Mouse (Mus musculus): ENCODE results near the gene Rad23a.

Rad23a gene

DNA sequence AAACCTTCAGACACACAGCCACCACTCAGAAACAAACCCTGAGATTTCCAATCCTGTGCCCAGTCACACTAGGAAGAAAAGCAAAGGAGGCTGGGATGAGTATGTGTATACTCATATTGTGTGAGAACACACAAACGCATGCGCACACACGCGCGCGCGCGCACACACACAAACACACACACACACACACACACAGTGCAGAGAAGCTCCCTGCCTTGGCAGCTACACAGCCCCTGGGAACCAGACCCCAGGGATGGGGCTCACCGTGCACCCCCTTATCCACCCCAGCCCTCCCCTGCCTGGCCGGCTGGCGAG, 26.3 kb downstream of the Rad23a start:
- DNase-seq (ENCODE audit: low spot score in 2 of 2), result no peak

DNA sequence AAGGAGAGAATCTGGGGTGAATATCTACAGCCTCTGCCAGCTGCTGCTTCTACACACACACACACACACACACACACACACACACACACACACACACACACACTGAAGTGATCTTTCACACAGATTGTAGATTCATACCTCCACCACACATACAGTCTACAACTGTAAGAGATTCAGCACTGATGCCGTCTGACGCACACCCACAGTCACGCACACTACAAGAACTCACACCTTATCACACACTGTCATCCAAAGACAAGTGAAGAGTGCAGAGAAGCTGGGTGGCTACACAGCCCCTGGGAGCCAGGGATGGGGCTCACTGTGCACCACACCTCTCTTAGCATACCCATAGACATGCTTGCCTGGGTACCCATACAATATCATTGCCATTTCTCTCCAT, 26.6 kb downstream of the Rad23a start:
- no peak for DNase-seq (ENCODE audit: low spot score in 2 of 2)

DNA sequence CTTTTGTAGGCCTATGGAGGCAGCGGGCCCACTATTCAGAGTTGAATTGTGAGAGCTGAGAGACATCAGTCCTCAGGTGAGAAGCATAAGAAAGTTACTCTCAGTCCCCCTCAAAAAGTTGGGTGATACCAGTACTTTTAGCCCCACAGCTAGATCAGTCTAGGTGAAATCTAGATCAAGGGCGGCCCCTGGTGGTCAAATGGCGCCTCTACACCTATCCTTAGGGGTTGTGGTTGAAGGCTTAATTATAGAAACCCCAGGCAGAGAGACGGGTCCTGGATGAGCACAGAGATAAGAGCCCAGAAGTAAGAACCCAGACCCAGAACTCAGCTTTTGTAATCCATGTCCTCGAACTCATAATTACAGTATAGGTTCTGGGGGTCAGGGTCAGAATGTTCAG, 27.4 kb downstream of the Rad23a start:
- DNase-seq (ENCODE audit: low spot score in 2 of 2), result peak; percentile 81 to 89

DNA sequence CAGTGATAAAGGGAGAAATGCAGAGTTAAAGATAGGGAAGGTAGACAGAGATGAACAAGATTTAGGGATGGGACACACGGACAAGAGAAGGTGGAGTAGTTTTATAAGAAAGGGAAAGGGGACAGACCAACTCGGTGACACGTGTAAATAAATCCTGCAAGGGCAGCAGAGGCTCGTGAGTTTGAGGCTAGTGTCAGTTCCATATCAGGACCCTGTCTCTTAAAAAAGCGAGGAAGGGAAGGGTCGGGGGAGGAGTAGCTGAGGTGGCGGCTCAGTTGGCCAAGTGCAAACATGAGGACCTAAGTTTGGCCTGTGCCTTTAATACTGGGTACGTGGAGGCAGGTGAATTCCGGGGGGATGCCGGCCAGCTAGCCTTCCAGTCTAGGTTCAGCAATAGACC, 29.2 kb downstream of the Rad23a start:
- DNase-seq (ENCODE audit: low spot score in 2 of 2), result no peak

DNA sequence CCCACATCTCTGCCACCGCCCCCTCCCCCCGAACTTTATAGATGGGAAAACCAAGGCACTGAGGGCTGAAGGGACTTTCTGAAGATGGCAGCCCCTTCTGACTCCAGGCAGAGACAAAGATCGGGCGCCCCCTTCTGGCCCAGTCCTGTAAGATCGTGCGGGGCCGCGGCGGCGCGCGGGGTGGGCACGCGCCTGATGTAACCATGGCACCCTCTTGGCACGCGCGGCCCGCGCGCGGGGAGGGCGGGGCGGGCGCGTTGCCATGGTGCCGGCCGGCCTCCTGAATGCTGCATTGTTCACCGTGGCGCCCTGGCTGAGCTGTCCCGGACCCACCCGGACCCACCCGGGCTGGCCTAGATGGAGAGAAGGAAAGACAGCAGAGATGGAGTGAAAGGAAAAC, 29.6 kb downstream of the Rad23a start:
- peak; percentile 99 to 100 for DNase-seq (ENCODE audit: low spot score in 2 of 2)

DNA sequence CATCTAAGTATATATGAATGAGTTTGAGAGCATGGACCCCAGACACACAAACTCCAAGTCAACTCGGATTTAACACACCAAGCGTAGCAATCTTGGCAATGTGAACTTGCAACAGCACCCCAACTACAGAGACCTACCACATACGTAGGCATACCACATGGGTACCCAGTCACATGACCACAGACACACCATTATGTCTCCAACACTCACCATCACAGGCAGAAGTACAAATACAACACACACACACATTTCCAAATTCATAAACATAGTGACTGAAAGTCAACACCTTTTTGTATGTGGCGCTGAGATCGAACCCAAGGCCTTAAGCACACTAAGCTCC, 30.6 kb downstream of the Rad23a start:
- DNase-seq (ENCODE audit: low spot score in 2 of 2), result no peak

DNA sequence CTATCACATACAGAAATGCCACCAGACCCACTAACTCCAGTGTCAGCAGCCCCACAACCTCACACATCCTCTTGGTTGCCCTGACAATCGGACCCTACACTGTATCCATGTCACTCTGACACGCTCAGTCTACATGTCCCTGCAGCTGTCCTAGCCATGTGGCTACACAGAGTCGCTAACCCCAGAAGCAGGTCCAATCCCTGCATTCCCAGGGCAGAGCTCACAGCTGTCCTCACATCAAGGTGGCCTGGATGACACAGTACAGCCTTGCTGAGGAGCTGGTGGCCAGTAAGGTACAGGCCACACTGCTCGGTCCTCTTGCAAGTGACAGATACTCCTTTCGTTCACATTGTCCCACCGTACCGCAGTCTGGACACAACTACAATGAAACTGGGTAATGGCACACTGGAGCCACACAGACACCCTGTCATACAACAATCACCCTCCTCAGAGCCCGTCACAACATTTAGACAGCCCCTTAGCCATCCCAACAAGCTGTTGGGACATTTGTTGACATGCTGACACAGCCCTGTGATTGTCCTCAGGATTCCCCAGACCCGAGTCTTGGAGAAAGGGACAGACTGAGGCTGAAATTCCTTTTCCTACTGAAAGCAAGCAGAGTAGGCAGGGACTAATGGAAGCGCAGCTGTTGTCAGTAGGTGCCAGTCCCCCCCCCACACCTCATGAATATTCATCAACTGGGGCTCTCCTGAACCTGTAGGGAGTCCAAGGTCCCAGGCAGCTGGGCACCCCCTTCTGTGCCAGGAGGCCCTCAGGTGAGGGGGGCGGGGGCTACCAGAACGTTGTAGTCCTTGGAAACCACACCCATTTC, 31.1 kb downstream of the Rad23a start:
- DNase-seq (ENCODE audit: low spot score in 2 of 2), result no peak

DNA sequence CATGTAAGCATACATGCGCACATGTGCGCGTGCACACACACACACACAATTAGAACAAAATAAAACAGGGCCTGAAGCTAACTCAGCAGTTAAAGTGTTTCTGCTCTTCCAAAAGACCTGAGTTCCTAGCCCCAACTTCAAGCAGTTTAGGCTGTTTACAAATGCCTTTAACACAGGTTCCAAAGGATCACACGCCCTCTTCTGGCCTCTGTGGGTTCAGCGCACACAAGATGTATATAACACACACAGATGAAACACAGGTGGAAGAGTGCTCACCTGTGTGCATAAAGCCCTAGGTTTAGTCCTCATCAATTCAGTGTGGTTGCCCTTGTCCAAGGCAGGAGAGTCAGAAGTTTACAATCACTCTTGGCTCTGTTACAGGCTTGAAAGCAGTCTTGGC, 34.4 kb downstream of the Rad23a start:
- DNase-seq (ENCODE audit: low spot score in 2 of 2), result no peak

DNA sequence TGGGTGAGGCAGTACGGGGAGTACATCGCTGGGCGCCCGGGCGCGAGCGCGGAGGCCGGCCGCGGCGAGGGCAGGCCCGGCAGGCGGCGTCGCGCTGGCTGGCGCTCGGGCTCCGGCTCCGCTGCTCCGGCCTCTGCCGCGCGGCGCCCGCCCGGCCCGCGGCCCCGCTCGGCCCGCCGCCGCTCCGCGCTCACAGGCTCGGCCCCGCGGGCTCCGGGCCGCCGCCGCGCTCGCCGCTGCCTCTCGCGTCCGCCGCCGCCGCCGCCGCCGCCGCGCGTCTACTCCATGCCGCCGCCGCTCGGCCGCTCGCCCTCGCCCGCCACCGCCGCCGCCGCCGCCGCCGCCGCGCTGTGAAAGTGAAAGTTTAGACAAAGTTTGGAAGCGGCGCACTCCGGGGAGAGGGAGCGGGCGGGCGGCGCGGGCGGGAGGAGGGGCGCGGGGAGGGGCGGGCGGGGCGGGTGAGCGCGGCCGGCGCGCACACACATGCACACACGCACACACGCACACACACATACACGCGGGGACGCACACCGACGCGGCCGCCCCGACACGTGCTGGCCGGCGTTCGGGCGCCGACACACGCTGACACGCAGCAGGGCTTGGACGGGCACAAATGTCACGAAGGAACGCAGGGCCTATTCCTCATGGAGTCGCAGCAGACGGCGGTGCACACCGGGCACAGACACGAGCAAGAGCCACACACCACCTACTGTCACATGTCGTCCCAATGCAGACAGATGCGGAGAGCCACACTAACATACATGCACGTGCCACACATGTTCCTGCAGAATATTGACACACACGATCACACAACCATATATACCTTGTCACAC, 40.2 kb downstream of the Rad23a start, which contains the start of gene Nfix:
Gene Nfix (minus strand): TSS at position 346 of the 833 bp plus-strand sequence.
- peak in 1 of 2 experiments; percentile 65 for DNase-seq (ENCODE audit: low spot score in 2 of 2)

DNA sequence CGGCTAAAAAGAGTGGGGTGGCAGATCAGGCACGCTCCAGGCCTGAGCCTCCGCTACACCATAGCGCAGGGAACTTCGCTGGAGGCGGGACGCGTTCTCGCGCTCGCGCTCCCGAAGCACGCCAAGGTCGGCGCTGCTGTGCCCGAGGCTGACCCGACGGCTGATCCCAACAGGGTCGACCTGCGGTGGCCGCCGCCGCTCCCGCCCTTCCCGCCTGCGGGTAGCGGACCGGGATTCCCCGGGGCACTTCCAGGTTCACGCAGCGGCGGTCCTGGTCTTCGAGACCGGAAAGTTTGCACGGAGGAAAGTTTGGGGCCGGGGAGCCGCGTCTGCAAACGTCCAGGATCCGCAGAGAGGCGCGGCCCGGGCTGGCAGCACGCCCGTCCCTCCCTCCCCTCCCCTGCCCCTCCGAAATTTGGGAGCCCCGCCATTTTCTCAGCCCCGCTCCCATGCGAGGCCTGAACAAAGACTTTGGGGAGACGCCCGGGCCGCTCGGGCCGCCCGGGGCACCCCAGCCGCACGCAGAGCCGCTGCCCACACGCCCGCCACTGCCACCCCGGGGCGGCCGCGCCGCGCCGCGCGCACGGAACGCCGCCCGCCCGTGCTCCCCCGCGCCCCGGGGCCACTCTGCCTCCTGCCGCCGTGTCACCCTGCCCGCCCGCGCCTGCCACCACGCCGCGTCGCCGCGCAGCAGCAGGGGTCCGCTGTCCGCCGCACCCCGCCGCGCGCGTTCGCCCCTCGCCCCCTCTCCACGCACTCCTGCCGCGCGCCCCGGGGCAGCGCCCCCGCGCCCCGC, 41.1 kb downstream of the Rad23a start:
- peak in 1 of 2 experiments; percentile 74 for DNase-seq (ENCODE audit: low spot score in 2 of 2)

DNA sequence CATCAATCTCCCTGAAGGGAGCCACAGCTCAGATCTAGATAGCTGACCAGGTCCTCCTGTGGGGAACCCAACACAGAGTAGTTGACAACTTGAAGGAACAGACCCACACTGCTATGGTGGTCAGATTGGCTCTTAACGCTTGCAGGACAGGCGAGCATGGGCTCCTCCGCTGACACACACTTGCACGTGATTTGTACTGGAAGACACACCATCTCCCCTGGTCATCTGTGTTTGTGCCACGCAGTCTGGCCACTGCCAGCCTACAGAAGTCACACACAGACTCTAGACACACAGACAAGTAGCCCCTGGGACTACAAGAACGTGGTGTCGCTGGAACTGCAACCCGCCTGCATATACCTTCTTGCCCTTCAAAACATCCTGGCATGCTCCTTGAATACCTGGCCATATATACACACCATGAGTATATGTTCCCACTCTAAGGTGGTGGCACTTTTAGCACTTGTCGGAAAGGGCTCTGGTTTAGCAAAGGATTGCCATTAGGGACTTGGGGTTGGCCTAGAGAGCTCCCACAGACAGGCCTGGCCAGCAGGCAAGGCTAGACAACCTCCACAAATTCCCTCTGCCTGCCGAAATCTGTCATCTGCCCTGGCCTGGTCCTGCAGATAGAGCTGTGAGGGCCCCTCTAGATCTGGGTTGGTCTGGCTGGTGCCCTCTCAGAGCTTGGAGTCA, 41.9 kb downstream of the Rad23a start:
- DNase-seq (ENCODE audit: low spot score in 2 of 2), result no peak

DNA sequence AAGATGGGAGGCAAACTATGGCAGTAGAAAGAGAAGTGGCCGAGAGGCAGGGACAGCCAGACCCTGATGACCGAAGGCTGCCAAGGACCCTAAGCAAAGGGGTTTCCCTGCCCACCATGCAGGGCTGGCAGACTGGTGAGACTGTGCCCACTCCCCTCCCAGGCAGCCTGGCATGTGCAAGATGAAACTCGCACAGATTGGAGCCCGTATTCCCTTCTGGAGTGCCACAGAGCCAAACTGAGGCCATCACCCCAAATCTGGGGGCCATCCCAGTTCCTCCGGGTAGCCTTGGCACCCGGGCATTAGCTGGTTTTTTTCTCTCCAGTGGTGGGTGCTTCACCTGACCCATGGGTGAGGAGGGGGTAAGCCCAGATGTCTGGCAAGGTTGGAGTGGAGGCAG, 42.5 kb downstream of the Rad23a start:
- DNase-seq (ENCODE audit: low spot score in 2 of 2), result peak in 1 of 2 experiments; percentile 65

DNA sequence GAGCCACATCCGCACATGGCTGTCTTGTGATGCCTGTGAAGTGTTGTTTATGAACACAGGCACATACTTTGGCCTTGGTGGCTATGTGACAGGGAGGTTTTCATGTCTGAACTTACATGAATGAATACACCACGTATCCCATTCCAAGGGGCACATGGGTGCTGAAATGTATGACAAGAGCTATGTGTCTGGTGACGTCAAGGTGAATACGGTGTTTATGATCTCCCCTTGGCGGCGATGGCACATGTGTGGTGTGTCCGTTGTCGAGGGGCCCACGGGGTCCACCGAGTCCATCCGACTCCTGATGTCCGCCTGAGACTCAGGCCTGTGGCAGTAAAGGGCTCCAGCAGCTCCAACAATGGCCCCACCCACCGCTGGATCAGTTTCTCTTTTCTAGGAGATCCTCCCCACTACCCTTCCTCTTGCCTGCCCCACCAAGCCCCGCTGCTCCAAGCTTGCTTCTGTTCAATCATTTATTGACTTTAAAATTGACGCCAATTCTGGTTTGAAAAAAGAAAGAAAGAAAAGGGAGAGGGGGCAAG, 43.1 kb downstream of the Rad23a start:
- DNase-seq (ENCODE audit: low spot score in 2 of 2), result no peak

DNA sequence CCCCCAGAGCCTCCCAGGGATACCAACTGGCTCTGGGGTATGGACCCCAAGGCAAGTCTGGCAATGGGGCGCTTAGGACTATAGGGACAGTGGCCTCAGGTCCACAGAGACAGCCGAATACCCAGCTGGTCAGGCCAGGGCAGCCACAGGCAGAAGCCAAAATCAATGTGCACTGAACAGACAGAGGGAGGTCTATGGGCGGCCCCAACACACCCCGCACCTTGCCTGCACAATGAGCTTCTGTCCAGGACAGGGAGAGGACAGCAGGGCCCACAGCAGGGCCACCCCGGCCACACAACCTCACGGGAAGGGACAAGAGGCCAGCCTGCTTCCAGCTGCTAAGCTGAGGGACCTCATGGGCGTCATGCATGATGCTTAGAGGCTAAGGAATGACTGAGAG, 46.0 kb downstream of the Rad23a start:
- peak in 1 of 2 experiments; percentile 58 for DNase-seq (ENCODE audit: low spot score in 2 of 2)

DNA sequence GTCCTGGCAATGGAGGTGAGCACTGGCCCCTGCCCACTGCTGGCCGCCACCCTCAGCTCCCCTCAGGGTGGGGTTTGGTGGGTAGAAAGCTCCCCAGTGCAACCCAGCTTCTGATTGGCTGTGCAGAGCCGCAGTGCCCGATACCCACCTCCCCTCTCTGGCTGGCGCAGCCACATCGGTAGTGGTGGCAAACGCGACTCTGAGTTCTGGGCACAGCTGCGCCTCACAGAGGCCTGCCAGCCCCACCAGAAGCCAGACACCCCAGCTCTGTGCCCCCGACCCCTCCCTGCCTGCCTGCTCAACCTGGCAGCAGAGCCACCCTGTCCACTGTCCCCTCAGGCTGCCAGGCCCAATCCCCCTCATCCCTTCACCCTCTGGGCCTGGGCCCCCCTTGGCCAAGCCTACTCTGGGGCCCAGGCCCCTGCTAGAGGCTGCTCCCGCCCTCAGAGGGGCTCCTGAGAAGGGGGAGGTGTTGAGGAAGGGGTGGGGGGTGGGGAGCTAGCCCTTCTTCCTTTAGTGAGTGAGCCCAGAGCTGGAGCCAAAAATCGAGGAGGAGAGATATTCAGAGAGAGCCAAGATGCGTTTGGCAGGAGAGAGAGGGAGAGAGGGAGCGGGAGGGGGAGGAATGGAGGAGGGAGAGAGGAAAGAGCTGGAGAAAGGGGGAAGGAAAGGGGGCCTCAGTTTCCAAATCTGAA, 46.5 kb downstream of the Rad23a start:
- DNase-seq (ENCODE audit: low spot score in 2 of 2), result peak; percentile 43 to 83

DNA sequence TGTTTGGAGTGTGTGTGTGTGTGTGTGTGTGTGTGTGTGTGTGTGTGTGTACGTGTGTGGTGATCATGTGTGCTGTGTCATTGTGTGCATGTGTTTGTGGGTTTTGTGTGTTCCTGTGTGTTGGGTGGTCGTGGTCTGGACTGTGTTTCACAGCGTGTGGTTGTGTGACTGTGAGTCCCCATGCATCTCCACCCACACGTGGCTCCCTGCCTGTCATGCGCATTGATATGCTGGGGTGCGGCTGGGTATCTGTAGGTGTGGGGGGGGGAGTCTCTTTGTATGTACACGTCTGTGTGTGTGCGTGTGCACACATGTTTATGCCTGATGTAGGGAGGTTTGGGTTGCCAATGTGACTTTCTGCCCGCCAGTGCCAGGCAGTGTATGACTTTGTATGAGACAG, 47.3 kb downstream of the Rad23a start:
- no peak for DNase-seq (ENCODE audit: low spot score in 2 of 2)

DNA sequence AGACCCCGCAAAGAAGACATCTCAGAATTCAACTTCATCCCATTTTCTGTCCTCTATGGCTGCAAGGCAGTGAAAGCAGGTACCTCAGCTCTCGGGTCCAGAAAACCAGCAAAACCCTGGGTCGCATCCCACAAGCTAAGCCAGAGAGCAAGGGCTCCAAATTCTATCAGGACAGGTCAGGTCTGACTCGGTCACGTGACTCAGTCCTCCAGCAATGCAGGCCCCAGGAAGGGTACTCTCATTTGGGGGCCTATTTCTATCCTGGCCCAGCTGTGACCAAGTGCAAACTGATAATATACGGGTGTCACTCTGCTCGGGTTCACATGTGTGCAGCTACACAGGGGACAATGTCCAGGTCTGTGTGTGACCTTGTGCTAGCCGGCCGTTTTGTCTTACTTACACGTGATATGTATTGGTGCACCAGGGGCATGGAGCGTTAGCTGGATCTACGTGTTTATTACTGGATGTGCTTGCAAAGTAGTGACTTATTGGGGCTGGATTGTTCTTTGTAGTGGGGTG, 48.0 kb downstream of the Rad23a start:
- DNase-seq (ENCODE audit: low spot score in 2 of 2), result no peak

DNA sequence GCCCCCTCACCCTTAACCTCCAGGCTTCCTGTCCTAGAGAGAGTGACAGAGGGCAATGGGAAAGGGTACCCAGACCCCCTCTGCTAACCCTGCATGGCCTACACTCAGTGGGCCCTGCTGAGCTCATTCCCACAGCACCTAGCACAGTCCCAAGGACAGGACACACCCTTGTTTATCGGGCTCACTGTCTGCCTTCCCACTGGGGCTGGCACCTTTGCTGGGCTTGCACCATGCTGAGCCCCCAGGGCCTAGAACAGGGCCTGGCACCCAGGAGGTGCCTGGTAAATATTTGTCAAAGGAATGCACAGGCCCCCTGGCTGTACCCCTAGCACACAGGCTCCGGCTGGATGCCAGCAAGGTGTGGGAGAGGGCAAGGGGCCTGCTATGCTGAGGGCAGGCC, 49.9 kb downstream of the Rad23a start:
- DNase-seq (ENCODE audit: low spot score in 2 of 2), result no peak

DNA sequence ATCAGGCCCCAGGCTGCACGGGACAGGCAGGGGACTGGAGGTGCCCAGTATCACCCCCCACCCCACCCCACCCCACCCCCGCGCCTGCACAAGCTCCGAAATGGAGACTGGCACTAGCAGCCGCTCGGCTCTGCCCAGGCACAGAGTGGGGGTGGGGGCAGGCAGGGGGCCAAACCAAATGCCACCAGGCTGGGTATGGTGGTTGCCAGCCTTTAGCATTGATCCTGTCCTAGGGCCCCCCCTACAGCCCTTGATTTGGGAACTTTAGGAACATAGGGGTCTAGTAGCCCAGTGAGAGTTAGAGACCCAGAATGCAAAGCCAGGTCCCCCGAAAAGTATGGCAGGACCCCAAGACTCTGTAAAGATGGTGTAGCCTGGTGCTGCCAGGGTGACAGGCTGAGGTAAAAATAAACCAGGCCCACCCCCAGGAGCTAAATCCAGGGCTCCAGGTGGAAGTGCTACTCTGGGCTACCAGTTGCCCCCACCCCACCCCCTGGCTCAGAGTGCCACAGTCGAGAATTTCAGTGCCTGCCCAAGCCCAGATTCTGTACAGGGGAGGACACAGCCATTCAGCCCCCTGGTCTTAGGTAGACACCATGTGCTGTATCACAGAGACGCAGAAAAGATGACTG, 50.5 kb downstream of the Rad23a start:
- DNase-seq (ENCODE audit: low spot score in 2 of 2), result peak in 1 of 2 experiments; percentile 79

DNA sequence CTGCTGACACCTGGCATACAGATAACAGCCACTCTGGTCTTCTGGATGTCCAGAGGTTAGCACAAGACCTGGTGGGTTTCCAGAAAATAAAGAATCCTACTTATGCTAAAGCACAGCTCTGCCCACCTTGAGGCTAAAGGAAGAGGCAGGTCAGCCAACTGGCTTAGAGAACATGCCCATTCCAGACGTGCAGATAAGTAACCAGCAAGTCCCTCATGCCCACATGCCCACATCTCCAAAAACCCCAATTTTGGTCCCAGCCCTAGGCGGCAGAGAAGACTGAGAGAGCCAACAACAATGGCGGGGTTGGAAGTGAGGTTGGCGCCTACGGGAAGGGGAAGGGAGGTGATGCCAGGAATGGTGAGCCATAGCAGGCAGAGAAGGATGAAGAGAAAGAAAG, 51.1 kb downstream of the Rad23a start:
- no peak for DNase-seq (ENCODE audit: low spot score in 2 of 2)

Data from cerebellum, postnatal 4 days (tissue).